Mouse (Mus musculus) hematopoietic stem cell, adult 5-6 weeks (primary cell): ENCODE measurements at regions not wholly inside any gene's neighbourhood (a gene's known extent, or its start where the extent isn't known, plus 50 kb on each side); places are given as distances from the start of the nearest gene placed in this dataset.

ENCODE experiments used
- ATAC-seq, 2 experiments: fragments of 125-278 bp in 1 of 2; replicated peaks in 1 of 2; 2 replicates each; pipeline ENCODE4 v1.8.0; 2016 to 2017; ENCODE audit warnings: inconsistent platforms in 2 of 2, mild to moderate bottlenecking in 2 of 2, moderate number of reproducible peaks in 2 of 2, low read depth in 1 of 2, moderate TSS enrichment in 1 of 2; ENCODE audit not compliant: low FRiP score in 2 of 2, poor library complexity in 2 of 2, severe bottlenecking in 2 of 2, insufficient read depth in 1 of 2, low TSS enrichment in 1 of 2

GRCm38 (mm10) chr15:72377201-72377600 lies 1457.2 kb upstream of the Gm6569 start:
- no peak for ATAC-seq

GRCm38 (mm10) chr15:72379291-72379690 lies 1455.1 kb upstream of the Gm6569 start:
- ATAC-seq = no peak

- ATAC-seq = no peak
Observed at GRCm38 (mm10) chr15:72381164-72381563, 1453.2 kb upstream of the Gm6569 start.

- ATAC-seq = no peak
Observed at GRCm38 (mm10) chr15:72381744-72382143, 1452.6 kb upstream of the Gm6569 start.

- ATAC-seq = no peak
Observed at GRCm38 (mm10) chr15:72382521-72382920, 1451.8 kb upstream of the Gm6569 start.

- no peak for ATAC-seq
Observed at GRCm38 (mm10) chr15:72383062-72383461, 1451.3 kb upstream of the Gm6569 start.

- no peak for ATAC-seq
Observed at GRCm38 (mm10) chr15:72383470-72383869, 1450.9 kb upstream of the Gm6569 start.

GRCm38 (mm10) chr15:72393226-72393625 lies 1441.1 kb upstream of the Gm6569 start:
- no peak for ATAC-seq

GRCm38 (mm10) chr15:72411956-72412355 lies 1422.4 kb upstream of the Gm6569 start:
- no peak for ATAC-seq
